Mouse (Mus musculus): ENCODE results near the gene Btn1a1. TPM values are rescaled to one million over a fixed set of nuclear protein-coding genes. Genes with fewer than 3 reads are reported as not detected.

Btn1a1 gene
- total RNA-seq, 2 experiments from 2014 or later: not detected

- DNase-seq: no peak
Observed at GRCm38 (mm10) chr13:23422351-23422750, 43.4 kb downstream of the Btn1a1 start.

GRCm38 (mm10) chr13:23412630-23413521 is 52.8 kb downstream of the Btn1a1 start:
- DNase-seq: peak; percentile 63 to 70

- peak; percentile 43 to 48 for DNase-seq
Observed at GRCm38 (mm10) chr13:23412211-23412629, 53.5 kb downstream of the Btn1a1 start.

- peak; percentile 45 to 54 for DNase-seq
Observed at GRCm38 (mm10) chr13:23411311-23412210, 54.1 kb downstream of the Btn1a1 start.

- no peak for DNase-seq
Observed at GRCm38 (mm10) chr13:23410632-23411031, 55.1 kb downstream of the Btn1a1 start.

Other genes starting within 250 kb of the Btn1a1 start
- not detected for gene Vmn1r222, start 230.0 kb downstream of the Btn1a1 start, total RNA-seq (2021)
- gene Vmn1r223, start 218.8 kb downstream of the Btn1a1 start, total RNA-seq (2021): not detected
- 10 to 100 TPM; 37.7 to 38.8 TPM for gene Zfp322a, start 96.7 kb downstream of the Btn1a1 start, total RNA-seq (2021)
- gene Abt1, start 42.0 kb downstream of the Btn1a1 start, total RNA-seq (2021): 1 to 10 TPM; 7.9 to 8.7 TPM
- gene Btn2a2, start 23.0 kb upstream of the Btn1a1 start, total RNA-seq (2021): under 1 TPM; 0.51 to 0.80 TPM
- gene Hist1h4h, start 65.1 kb upstream of the Btn1a1 start, total RNA-seq (2021): 100 to 1,000 TPM; 363 to 377 TPM
- 10 to 100 TPM; 12.2 to 14.4 TPM for gene Hist1h2af, start 68.0 kb upstream of the Btn1a1 start, total RNA-seq (2021)
- gene Hist1h3g, start 69.5 kb upstream of the Btn1a1 start, total RNA-seq (2021): 1 to 10 TPM; 3.9 to 4.9 TPM
- gene Hist1h2bh, start 77.5 kb upstream of the Btn1a1 start, total RNA-seq (2021): 1 to 10 TPM; 1.1 to 1.2 TPM
- gene Hist1h3f, start 78.2 kb upstream of the Btn1a1 start, total RNA-seq (2021): 10 to 100 TPM; 16.2 to 17.4 TPM
- gene Hist1h4f, start 85.7 kb upstream of the Btn1a1 start, total RNA-seq (2021): 100 to 1,000 TPM; 143 to 156 TPM
- 1 to 10 TPM; 4.3 to 6.0 TPM for gene Hist1h1d, start 87.4 kb upstream of the Btn1a1 start, total RNA-seq (2021)
- gene Hist1h3e, start 96.5 kb upstream of the Btn1a1 start, total RNA-seq (2021): 10 to 100 TPM; 47.8 to 49.2 TPM
- 1 to 10 TPM; 5.6 to 6.4 TPM for gene Hist1h2ae, start 105.3 kb upstream of the Btn1a1 start, total RNA-seq (2021)
- 10 to 100 TPM; 74.7 to 86.4 TPM for gene Hist1h2bg, start 105.5 kb upstream of the Btn1a1 start, total RNA-seq (2021)
- 10 to 100 TPM; 30.2 to 30.9 TPM for gene Hist1h2bf, start 108.3 kb upstream of the Btn1a1 start, total RNA-seq (2021)
- gene Hist1h2ad, start 108.5 kb upstream of the Btn1a1 start, total RNA-seq (2021): 1 to 10 TPM; 5.2 to 9.9 TPM
- gene Hist1h3d, start 109.9 kb upstream of the Btn1a1 start, total RNA-seq (2021): 10 to 100 TPM; 12.8 to 15.5 TPM
- gene Hist1h4d, start 115.7 kb upstream of the Btn1a1 start, total RNA-seq (2021): 100 to 1,000 TPM; 132 to 135 TPM
- 10 to 100 TPM; 12.0 to 12.3 TPM for gene Hist1h2be, start 155.2 kb upstream of the Btn1a1 start, total RNA-seq (2021)
- 10 to 100 TPM; 42.1 to 46.4 TPM for gene Hist1h1e, start 156.7 kb upstream of the Btn1a1 start, total RNA-seq (2021)
- 1 to 10 TPM; 2.7 to 3.5 TPM for gene Hist1h2ac, start 218.0 kb upstream of the Btn1a1 start, total RNA-seq (2021)
- gene Hist1h2bc, start 218.3 kb upstream of the Btn1a1 start, total RNA-seq (2021): 10 to 100 TPM; 50.8 to 57.7 TPM
- gene Hist1h1t, start 229.9 kb upstream of the Btn1a1 start, total RNA-seq (2021): not detected
- gene Hist1h4c, start 232.6 kb upstream of the Btn1a1 start, total RNA-seq (2021): 10 to 100 TPM; 95.4 to 98.7 TPM
- gene Hfe, start 245.0 kb upstream of the Btn1a1 start, total RNA-seq (2021): 1 to 10 TPM; 1.7 to 3.0 TPM